Mouse (Mus musculus): Measurements from ENCODE around the gene Cgnl1. TPM values are rescaled to one million over a fixed set of nuclear protein-coding genes. Genes with fewer than 3 reads are reported as not detected.

Gene Cgnl1
- polyA plus RNA-seq, 1 experiment from 2014 or later = 6.9 TPM

DNA sequence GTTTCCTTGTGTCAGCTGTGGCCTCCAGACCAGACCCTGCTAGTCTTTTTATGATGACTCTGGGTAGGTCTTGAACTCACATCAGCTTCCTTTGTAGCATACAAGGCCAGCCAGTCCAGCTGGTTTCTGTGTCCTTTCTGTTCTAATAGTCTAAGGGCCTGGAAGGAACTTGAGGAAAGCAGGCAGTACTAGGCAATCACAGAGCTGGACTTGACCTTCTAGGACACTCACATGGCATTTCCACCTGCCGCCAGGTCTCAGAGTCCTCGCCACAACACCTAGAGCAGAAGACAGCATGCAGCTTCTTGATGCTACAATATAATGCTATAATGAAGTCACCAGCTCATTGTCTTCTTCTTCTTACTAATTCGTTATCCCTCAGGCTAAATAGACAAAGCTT, 106.5 kb downstream of the Cgnl1 start:
- no peaks in the 10 kb centered on the region for H3K9me3 ChIP-seq (replicated peaks)
- no peaks in the 10 kb centered on the region for H3K36me3 ChIP-seq
- no peak overlapping the region for H3K4me3 ChIP-seq (replicated peaks)
- no peak overlapping the region for H3K4me2 ChIP-seq
- H3K9ac ChIP-seq (replicated peaks) = no peak overlapping the region
- 96% methylated on average over 3 of the region's 3 CpGs for WGBS
- ATAC-seq (ENCODE audit: low FRiP score) = no peak
- no peak overlapping the region for H3K27ac ChIP-seq (replicated peaks)
- H3K4me1 ChIP-seq = peaks cover 26% of the 10 kb centered on the region
- H3K27me3 ChIP-seq (replicated peaks) = no peaks in the 10 kb centered on the region

DNA sequence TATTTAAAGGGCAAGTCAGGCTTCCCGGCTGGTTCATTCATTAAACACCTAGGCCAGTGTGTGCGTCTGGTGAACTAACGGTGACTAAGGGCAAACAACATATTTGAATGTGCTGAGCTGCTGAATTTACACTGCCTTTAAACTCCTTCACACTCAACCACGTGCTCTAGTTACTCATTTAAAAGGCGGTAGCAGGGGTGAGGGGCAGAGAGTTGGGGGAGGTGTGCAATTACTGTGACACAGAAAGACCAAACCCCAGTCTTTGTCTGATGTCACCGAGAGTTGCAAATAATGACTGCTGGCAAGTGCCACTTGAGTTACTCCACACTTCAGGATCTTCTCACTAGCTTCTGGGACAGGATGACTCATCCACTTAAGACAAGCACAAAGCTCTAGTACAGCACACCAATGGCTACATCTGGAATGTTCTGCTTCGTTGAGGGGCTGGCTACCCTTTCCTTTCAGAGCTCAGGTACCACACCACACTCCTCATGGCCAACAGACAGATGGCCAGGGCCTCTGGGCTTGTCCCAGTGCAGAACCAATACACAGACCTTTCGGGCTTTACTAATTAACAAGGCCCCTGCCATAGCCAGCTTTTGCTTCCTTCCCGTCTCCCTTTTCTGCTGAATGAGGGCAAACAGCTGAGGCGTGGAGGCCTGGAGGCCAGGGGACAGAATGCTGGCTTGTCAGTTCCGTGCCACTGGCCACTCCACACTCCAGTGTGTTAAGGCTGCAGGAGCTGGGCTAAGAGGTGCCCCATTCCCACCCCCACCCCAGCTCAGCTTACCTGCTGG, 107.8 kb downstream of the Cgnl1 start:
- H3K4me2 ChIP-seq = no peak overlapping the region
- H3K4me1 ChIP-seq = peaks cover 36% of the 10 kb centered on the region
- no peaks in the 10 kb centered on the region for H3K36me3 ChIP-seq
- no peak overlapping the region for H3K4me3 ChIP-seq (replicated peaks)
- 66% methylated on average over 11 of the region's 11 CpGs for WGBS
- H3K27me3 ChIP-seq (replicated peaks) = no peaks in the 10 kb centered on the region
- no peaks in the 10 kb centered on the region for H3K9me3 ChIP-seq (replicated peaks)
- H3K9ac ChIP-seq (replicated peaks) = no peak overlapping the region
- no peak for ATAC-seq (ENCODE audit: low FRiP score)
- no peak overlapping the region for H3K27ac ChIP-seq (replicated peaks)

DNA sequence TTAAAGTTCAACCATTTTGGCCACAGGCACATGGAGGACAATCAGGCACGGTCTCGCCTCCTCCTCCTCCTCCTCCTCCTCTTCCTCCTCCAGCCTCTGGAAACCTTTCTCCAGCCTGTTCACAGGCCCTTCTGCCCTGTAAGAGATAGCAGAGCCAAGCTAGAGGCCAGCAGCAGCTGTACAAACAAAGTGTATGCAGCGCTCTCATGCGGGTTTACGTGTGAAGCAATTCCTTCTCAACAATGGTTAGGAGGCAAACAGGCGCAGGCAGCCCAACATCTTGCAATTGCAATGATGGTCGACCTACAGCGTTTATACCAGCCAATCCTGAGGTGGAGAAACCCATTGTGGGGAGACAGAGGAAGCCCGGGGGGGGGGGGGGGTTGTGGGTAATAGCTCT, 110.9 kb downstream of the Cgnl1 start:
- H3K36me3 ChIP-seq = no peaks in the 10 kb centered on the region
- H3K4me1 ChIP-seq = peaks cover 25% of the 10 kb centered on the region
- ATAC-seq (ENCODE audit: low FRiP score) = no peak
- no peaks in the 10 kb centered on the region for H3K9me3 ChIP-seq (replicated peaks)
- H3K4me2 ChIP-seq = no peak overlapping the region
- no peak overlapping the region for H3K4me3 ChIP-seq (replicated peaks)
- no peaks in the 10 kb centered on the region for H3K27me3 ChIP-seq (replicated peaks)
- H3K27ac ChIP-seq (replicated peaks) = no peak overlapping the region
- 46% methylated on average over 9 of the region's 9 CpGs for WGBS
- H3K9ac ChIP-seq (replicated peaks) = no peak overlapping the region

DNA sequence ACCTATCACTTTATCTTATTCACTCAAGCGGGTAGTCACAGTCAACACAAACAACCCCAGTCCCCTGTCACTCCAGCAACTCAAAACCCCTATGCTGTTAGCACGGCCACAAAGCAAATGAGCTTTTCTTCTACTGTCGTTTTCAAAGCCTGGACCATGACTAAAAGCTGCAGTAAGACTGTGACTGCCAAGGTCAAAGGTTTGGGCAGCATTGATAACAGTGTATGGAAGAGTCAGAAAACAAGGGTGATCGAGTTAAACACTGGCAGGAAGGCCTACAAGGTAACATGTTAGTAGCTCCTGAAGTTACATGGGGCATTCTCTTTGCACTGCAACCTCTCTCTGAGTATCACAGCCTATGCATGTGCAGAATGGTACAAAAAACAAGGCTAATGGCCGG, 111.7 kb downstream of the Cgnl1 start:
- Histone ChIP-seq H3K36me3 (no peaks in the 10 kb centered on the region), H3K9me3 (replicated peaks) (no peaks in the 10 kb centered on the region), H3K9ac (replicated peaks) (no peak overlapping the region), H3K27me3 (replicated peaks) (no peaks in the 10 kb centered on the region), H3K4me3 (replicated peaks) (no peak overlapping the region), H3K27ac (replicated peaks) (no peak overlapping the region), H3K4me2 (no peak overlapping the region), H3K4me1 (peaks cover 25% of the 10 kb centered on the region)
- WGBS = 47% methylated on average over 5 of the region's 5 CpGs
- ATAC-seq (ENCODE audit: low FRiP score) = no peak

DNA sequence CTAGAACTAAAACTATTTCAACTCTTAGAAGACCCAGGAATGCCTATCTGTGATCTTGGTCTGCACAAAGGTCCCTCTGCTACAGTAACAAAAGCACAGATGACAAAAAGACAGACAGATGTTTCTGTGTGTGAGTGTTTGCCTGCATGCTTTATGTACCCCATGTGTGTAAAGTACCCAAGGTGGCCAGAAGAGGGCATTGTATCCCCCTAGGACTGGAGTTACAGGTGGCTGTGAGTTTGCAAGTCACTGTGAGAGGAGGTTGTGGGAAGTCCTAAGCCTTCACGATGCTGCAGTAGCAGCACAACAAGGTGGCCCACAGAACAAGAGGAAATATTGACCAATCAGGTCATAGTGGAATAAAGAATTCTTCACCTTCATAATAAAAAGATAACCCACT, 114.2 kb downstream of the Cgnl1 start:
- no peak overlapping the region for H3K27ac ChIP-seq (replicated peaks)
- no peaks in the 10 kb centered on the region for H3K9me3 ChIP-seq (replicated peaks)
- no peak overlapping the region for H3K4me3 ChIP-seq (replicated peaks)
- ATAC-seq (ENCODE audit: low FRiP score) = no peak
- H3K9ac ChIP-seq (replicated peaks) = no peak overlapping the region
- H3K27me3 ChIP-seq (replicated peaks) = no peaks in the 10 kb centered on the region
- peaks cover 25% of the 10 kb centered on the region for H3K4me1 ChIP-seq
- H3K4me2 ChIP-seq = no peak overlapping the region
- no peaks in the 10 kb centered on the region for H3K36me3 ChIP-seq
- WGBS = 100% methylated on average over 1 of the region's 1 CpGs

DNA sequence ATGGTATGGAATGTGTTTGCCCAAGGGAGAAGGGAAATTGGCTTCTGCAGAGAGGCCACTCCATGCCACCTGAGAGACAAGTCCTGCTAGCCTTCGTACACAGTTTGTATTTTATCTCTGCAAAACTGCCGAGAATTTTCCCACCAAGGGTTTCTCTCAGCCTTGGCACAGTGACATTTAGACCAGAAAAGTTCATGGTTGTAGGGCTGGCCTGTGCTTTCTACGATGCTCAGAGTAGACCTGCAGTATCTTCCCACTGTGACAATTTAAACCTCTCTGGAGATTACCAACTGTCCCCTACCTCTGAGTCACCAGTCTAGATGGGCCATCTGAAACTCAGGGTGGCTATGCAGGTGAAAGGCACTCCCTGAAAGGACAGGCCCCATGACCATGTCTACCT, 116.5 kb downstream of the Cgnl1 start:
- H3K4me2 ChIP-seq = no peak overlapping the region
- H3K9me3 ChIP-seq (replicated peaks) = no peaks in the 10 kb centered on the region
- ATAC-seq (ENCODE audit: low FRiP score) = no peak
- no peaks in the 10 kb centered on the region for H3K36me3 ChIP-seq
- 86% methylated on average over 3 of the region's 3 CpGs for WGBS
- no peak overlapping the region for H3K9ac ChIP-seq (replicated peaks)
- peaks cover 11% of the 10 kb centered on the region for H3K4me1 ChIP-seq
- no peak overlapping the region for H3K27ac ChIP-seq (replicated peaks)
- no peaks in the 10 kb centered on the region for H3K27me3 ChIP-seq (replicated peaks)
- H3K4me3 ChIP-seq (replicated peaks) = no peak overlapping the region

DNA sequence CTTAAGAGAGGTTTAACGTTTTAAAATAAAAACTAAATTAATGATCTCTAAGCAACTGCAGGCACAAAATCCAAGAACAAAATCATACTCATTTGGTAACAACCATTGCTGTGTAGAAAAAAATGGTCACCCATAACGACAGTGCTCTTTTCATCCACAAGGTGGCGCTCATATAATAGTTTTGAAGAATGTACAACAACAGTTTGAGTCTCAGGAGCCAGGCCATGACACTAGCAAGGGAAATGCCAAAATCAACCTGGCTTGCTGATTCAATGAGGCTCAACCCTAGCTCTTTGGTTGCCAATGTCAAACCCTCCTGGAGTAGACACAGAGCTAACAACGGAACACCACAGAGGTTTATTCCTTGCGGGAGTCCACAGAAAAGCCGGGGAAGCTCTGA, 125.3 kb downstream of the Cgnl1 start:
- Histone ChIP-seq H3K27me3 (replicated peaks) (no peaks in the 10 kb centered on the region), H3K27ac (replicated peaks) (no peak overlapping the region), H3K9me3 (replicated peaks) (no peaks in the 10 kb centered on the region), H3K4me2 (no peak overlapping the region), H3K4me1 (no peaks in the 10 kb centered on the region), H3K9ac (replicated peaks) (no peak overlapping the region), H3K36me3 (no peaks in the 10 kb centered on the region), H3K4me3 (replicated peaks) (no peak overlapping the region)
- ATAC-seq (ENCODE audit: low FRiP score) = no peak; the same call in 1 of the 2 replicates
- 31% methylated on average over 6 of the region's 6 CpGs for WGBS

DNA sequence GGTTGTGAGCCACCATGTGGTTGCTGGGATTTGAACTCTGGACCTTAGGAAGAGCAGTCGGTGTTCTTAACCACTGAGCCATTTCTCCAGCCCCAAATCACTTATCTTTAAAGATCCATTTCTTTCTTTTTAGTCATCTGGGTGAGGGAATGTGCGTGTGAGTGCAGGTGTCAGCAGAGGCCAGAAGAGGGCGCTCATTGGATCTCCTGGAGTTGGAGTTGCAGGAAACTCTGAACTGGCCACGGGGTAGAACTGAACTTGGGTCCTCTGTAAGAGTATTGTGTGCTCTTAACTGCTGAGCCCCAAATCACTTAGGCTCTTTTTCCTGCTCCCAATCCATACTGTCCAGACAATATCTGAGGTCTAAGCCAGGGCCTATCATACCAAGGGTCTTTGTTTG, 127.8 kb downstream of the Cgnl1 start:
- Histone ChIP-seq H3K27me3 (replicated peaks) (no peaks in the 10 kb centered on the region), H3K4me1 (no peaks in the 10 kb centered on the region), H3K27ac (replicated peaks) (no peak overlapping the region), H3K9ac (replicated peaks) (no peak overlapping the region), H3K9me3 (replicated peaks) (no peaks in the 10 kb centered on the region), H3K36me3 (no peaks in the 10 kb centered on the region), H3K4me3 (replicated peaks) (no peak overlapping the region), H3K4me2 (no peak overlapping the region)
- ATAC-seq (ENCODE audit: low FRiP score) = no peak
- 87% methylated on average over 4 of the region's 4 CpGs for WGBS

DNA sequence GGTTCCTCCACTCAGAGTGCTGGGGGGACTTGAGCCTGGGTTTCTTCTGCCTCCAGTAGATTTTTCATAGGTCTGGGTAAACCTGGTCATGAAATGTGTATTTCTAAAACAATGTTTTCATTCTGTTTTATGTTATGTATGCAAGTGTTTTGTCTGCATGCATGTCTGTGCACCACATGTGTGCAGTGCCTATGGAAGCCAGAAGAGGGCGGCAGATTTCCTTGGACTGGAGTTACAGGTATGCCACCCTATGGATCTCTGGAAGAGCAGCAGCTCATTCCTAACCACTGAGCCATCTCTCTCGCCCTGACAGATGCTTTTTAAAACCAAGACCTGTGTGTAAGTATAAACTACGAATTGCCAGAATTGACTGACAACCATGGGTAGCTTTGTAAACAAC, 129.1 kb downstream of the Cgnl1 start:
- Histone ChIP-seq H3K36me3 (no peaks in the 10 kb centered on the region), H3K4me1 (peaks cover 3% of the 10 kb centered on the region), H3K9ac (replicated peaks) (no peak overlapping the region), H3K4me2 (no peak overlapping the region), H3K27ac (replicated peaks) (no peak overlapping the region), H3K9me3 (replicated peaks) (no peaks in the 10 kb centered on the region), H3K4me3 (replicated peaks) (no peak overlapping the region), H3K27me3 (replicated peaks) (no peaks in the 10 kb centered on the region)
- WGBS = 95% methylated on average over 3 of the region's 3 CpGs
- no peak for ATAC-seq (ENCODE audit: low FRiP score)

DNA sequence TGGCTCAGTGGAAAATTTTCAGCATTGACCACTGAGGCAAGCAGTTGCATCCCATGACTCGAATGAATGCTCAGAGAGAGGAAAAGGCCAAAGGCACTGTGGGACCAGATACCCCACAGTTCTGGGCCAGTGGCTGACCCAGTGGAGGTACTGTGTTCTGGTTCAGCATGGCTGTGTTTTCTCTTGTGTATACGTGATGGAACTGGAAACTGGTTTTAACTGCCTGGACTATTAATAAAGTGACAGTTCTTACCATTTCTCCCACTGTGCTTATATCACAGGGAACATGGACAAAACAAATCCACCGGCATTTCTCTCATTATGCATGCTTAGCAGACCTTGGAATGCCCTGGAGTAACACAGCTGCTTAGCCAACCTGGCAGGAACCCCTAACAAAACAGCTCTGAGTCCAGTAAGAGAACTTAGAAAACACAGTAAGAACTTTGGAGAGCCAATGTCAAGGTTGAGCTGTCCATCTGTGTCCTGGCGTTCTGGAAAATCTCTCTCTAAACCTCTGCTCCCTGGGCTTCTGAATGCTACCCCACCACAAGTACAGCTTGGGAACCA, 131.0 kb downstream of the Cgnl1 start:
- Histone ChIP-seq H3K36me3 (no peaks in the 10 kb centered on the region), H3K4me1 (peaks cover 17% of the 10 kb centered on the region), H3K4me3 (replicated peaks) (no peak overlapping the region), H3K4me2 (no peak overlapping the region), H3K9ac (replicated peaks) (no peak overlapping the region), H3K27me3 (replicated peaks) (no peaks in the 10 kb centered on the region), H3K9me3 (replicated peaks) (no peaks in the 10 kb centered on the region), H3K27ac (replicated peaks) (no peak overlapping the region)
- ATAC-seq (ENCODE audit: low FRiP score) = no peak
- WGBS = 71% methylated on average over 4 of the region's 4 CpGs

DNA sequence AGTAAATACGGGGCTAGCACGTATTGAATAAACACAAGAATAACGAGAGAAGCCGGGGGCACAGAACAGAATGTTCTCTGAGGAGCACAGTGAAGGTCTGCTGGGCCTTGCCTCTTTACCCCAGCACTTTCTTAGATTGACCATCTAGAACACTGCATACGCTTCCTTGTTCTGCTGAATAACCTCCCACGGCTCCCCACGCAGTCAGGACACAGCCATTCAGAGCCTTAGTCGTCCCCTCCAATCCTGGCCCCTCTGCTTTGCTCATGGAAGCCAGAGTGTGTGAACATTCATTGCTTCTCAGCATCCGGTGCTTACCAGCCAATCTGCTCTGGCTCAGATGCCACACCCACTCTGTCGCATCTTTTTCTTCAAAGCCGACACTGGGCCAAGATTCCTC, 133.2 kb downstream of the Cgnl1 start:
- WGBS = 71% methylated on average over 11 of the region's 11 CpGs
- Histone ChIP-seq H3K4me2 (no peak overlapping the region), H3K4me3 (replicated peaks) (no peak overlapping the region), H3K27ac (replicated peaks) (no peak overlapping the region), H3K9ac (replicated peaks) (no peak overlapping the region), H3K9me3 (replicated peaks) (no peaks in the 10 kb centered on the region), H3K27me3 (replicated peaks) (no peaks in the 10 kb centered on the region), H3K36me3 (no peaks in the 10 kb centered on the region), H3K4me1 (peaks cover 17% of the 10 kb centered on the region)
- no peak for ATAC-seq (ENCODE audit: low FRiP score)

DNA sequence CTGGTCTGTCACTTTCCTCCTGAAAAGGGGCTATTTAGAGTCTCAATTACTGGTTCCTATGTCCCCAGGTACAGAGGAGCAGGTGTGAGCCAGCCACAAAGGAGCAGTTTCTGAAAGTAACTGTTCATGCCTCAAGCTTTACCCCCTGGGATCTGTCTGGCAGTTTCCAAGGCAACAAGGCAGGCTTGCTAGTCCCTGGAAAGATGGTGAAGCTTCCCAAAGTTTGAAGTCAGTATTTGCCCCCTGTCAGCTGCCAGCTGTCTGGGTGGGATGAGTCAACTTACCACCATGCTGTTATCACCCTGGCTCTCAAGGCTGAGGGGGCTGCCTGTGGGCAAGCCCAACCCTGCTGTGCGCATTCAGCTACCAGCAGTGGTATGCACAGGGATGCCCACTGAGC, 134.5 kb downstream of the Cgnl1 start:
- peaks cover 17% of the 10 kb centered on the region for H3K4me1 ChIP-seq
- no peaks in the 10 kb centered on the region for H3K9me3 ChIP-seq (replicated peaks)
- no peak overlapping the region for H3K9ac ChIP-seq (replicated peaks)
- peak overlapping the region; percentile 54; the same call in 1 of the 2 replicates for H3K27ac ChIP-seq (replicated peaks)
- H3K4me2 ChIP-seq = no peak overlapping the region
- H3K4me3 ChIP-seq (replicated peaks) = no peak overlapping the region
- WGBS = 72% methylated on average over 1 of the region's 1 CpGs
- H3K36me3 ChIP-seq = no peaks in the 10 kb centered on the region
- ATAC-seq (ENCODE audit: low FRiP score) = peak; percentile 61; the same call in 1 of the 2 replicates
- H3K27me3 ChIP-seq (replicated peaks) = no peaks in the 10 kb centered on the region
